Mouse (Mus musculus) hindlimb bud, embryonic 11.5 days (tissue): ENCODE measurements around the gene Actg1.
"Not testable (repeated sequence)": the region's sequence is repeated elsewhere in the genome, so short reads cannot be mapped to it uniquely, and the experiment has no call there.

Experiments used
- DNase-seq: peaks from one replicate; pipeline ENCODE4 v3.0.0-alpha.2; 2012; ENCODE audit warnings: low read depth, low spot score; ENCODE audit errors: extremely low spot score

The Actg1 gene

GRCm38 (mm10) chr11:120346383-120347034, 1.8 kb downstream of the Actg1 start:
- DNase-seq: not testable (repeated sequence)

DNA sequence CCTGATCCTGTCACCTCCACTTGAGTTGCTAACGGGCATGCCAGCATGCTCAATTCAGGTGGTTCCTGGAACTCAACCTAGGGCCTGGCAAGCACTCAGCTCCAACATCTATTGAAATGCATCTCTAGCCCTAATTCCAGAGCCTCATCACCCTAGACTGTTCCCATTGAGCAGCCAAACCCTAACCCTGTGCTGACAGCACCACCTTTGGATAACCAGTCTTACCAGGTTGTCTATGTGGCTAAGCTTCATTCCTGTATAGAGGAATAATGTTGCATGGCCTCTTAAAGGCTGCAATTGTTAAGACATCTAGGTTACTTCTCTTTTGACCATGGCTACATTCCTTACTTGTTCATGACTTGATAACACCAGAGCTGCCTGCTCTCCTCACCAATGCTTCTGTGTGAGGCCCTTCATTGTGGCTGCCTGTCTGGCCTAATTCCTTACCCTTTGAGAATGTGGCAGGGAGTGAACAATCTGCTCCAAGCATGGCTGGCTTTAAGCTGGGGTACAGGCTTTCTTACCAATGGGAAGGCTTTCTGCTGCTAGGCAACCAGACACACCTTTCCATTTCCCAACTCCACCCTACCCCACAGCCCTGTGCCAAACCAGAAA, 3.2 kb downstream of the Actg1 start:
- DNase-seq: no peak

DNA sequence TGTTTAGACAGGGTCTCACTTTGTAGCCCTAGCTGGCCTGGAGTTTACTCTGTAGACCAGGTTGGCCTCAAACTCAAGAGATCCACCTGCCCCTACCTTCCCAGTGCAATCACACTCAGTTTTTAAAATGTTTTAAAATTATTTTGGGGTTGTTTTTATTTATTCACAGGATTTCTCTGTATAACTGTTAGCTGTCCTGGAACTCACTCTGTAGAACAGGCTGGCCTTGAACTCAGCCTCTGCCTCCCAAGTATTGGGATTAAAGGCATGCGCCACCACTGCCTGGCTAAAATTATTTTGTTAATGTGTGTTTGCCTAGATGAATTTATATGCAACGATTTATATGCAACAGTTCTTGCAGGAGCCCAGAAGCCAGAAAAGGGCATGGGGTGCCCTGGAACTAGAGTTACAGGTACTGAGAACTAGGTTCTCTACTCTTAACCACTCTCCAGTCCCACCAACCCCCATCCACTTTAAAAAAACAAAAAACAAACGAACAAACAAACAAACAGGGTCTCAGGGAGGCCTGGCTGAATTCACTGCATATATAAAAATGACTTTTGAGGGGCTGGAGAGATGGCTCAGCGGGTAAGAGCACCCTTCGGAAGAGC, 3.9 kb downstream of the Actg1 start:
- no peak for DNase-seq

- DNase-seq: no peak
These were observed 4.6 kb downstream of the Actg1 start for GRCm38 (mm10) chr11:120343519-120344309.

DNA sequence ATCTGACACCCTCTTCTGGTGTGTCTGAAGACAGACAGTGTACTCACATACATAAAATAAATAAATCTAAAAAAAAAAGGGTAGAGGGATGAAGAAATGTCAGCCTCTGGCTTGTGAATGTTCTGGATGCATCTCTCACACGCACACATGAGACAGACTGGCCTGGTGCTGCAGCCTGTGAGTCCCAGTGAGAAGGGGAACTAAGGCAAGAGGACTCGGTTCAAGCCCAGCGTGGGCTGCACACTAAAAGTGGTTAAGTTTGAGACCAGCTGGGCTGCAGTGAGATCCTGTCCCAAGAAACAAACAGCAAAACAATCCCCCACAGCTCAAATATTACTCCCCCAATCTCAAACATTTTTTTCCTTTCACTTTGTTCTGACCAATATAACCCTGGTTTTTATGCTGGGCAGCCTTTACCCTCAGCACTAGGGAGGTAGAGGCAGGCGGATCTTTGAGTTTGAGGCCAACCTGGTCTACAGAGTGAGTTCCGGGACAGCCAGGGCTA, 5.6 kb downstream of the Actg1 start:
- DNase-seq: no peak

GRCm38 (mm10) chr11:120341661-120342060, 6.7 kb downstream of the Actg1 start:
- no peak for DNase-seq

DNA sequence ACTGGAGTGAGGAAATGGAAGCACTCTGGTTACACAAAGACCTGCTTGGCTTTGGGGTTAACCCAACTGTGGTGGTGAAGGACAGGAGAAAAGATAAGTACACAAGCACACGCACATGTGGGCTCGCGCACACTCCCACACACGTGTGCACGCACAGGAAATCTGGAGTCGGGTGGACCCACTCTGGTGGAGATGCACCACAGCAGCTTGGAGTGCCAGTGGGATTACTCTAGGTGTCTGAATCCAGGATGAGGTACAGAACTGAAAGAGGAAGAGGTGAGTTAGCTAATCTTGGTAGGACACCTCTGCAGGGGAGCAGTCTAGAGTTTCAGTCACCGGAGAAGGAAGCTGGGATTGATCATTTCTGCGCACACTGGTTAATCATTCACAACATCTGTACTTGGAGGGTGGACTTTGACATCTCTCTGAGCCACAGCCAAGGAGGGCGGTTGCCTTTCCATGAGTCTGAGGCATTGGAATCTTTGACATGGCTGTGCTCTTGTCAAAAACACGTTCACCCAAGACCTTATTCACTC, 8.3 kb downstream of the Actg1 start:
- no peak for DNase-seq

- DNase-seq: no peak
These were observed 9.6 kb downstream of the Actg1 start for GRCm38 (mm10) chr11:120338786-120339185.

GRCm38 (mm10) chr11:120337447-120337846, 10.9 kb downstream of the Actg1 start:
- DNase-seq: no peak

DNA sequence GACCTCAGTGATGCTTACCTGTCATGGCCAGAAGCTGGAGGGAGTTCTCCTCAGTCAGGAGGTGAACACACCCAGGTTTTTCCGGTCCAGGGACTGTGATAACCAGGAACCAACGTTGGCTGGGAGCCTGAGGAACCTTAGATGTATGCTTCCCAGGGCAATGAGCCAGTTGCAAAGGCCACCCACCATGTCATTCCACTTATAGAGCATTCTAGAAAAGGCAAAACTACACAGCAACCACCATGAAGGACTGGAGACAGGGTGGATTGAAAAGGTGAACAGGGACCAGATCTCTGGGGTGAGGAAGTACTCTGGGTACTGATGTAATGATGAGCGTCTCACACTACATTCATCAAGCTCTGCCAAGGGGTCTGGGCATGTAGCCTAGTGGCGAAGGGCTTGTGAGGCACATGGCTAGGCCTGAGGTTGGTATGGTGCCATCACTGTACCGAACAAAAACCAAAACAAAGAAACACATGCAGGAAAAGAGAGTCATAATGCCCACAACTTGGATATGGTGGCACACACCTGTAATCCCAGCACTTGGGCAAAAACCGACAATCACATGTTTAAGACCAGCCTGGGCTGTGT, 12.8 kb downstream of the Actg1 start:
- DNase-seq: no peak

DNA sequence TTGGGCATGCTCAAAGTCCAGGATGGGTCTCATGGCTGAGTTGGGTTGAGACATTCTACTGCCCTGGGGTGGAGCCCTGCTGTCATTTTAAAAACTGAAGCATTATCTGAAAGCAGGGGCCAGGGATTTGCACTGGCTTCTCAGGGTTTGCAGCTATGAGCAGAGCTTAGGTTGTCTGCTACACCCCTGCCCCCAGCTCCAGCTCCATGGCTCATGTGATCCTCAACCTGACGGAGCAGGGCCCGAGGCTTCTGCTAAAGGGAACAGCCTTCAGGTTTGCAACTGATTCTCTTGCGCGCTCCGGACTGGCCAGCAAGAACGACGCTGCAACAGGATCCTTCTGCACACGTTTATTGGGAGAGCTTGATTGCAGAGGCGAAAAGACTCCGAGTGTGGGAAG, 28.2 kb downstream of the Actg1 start:
- no peak for DNase-seq

- no peak for DNase-seq
These were observed 29.0 kb downstream of the Actg1 start for GRCm38 (mm10) chr11:120319310-120319709.

- DNase-seq: no peak
These were observed 30.9 kb downstream of the Actg1 start for GRCm38 (mm10) chr11:120317456-120317855.

DNA sequence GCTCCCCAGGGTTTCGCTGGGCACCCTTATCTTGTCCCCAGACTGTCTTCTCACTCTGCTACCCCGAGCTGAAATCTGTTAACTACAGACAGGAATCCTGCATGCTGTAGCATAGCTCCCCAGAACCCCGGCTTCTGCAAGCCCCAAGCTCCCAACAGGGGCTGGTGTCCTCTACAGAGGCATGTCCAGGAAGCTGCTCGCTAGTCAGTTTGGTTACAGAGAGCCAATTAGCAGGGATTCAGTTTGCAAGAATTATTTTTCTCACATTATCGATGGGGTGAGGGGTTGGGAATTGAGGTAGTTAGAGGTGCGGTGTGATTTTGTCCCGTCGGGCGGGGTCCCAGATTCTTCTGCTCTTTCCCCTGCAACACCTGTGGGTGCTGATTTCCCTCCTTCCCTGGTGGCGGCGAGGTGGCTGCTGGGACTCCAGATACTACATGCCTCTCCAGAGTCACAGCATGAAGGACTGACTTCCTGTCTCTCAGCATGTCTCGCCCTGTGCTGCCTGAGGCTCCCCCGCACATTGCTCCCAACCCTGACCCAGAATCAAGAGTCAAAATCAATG, 31.6 kb downstream of the Actg1 start:
- no peak for DNase-seq

GRCm38 (mm10) chr11:120315832-120316689, 32.3 kb downstream of the Actg1 start:
- peak; percentile 93 for DNase-seq

DNA sequence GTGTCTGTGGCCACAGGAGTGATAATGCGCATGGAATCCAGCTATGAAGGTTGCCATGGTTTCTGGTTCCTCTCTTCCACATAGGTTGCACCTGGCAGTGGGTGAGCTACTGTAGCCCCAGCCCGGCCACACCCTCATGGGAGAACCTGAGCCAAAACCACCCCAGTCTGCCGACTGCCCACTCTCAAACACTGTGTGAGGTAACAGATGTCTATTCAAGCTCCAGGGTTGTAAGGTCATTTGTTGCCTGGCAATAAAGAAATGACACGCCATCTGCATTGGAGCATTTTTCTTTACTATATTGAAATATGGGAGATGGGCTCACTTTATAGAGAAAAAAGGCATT, 33.0 kb downstream of the Actg1 start:
- no peak for DNase-seq

DNA sequence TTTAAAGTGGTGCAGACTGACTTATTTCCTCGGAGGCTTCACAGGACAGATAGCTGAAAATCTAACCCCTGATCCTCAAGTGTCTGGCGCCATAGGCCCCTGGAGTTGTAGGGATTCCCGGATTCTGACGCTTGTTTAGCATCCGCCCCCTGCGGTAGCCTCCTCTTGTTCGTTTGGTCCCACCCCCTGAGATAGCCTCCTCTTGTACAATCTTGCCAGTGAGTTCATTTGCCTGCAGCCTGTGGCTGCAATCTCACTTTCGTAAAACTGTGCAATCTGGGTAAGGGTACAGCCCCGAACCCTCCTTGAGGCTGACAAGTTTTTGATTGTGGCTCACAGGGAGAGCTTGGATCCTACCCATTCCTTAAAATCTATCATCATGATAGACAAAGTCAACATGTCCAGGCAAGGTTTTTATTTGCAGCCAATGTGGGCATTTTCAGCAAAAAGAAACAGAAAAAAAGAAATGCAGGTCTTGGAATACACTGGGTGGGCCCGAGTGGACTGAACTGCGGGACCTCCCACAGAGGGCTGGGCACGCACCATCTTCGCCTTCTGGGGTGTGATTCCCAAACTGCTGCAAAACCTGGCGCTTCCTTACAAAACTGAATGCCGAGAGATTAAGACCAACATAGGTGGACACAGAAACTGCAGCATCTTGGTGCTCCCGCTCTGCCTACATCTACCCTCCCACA, 33.5 kb downstream of the Actg1 start:
- no peak for DNase-seq

- no peak for DNase-seq
These were observed 34.2 kb downstream of the Actg1 start for GRCm38 (mm10) chr11:120313906-120314685.
